Mouse (Mus musculus): Measurements from ENCODE around the gene Scd2.
"Not testable (repeated sequence)": the region's sequence is repeated elsewhere in the genome, so short reads cannot be mapped to it uniquely, and the experiment has no call there.

Gene Scd2

DNA sequence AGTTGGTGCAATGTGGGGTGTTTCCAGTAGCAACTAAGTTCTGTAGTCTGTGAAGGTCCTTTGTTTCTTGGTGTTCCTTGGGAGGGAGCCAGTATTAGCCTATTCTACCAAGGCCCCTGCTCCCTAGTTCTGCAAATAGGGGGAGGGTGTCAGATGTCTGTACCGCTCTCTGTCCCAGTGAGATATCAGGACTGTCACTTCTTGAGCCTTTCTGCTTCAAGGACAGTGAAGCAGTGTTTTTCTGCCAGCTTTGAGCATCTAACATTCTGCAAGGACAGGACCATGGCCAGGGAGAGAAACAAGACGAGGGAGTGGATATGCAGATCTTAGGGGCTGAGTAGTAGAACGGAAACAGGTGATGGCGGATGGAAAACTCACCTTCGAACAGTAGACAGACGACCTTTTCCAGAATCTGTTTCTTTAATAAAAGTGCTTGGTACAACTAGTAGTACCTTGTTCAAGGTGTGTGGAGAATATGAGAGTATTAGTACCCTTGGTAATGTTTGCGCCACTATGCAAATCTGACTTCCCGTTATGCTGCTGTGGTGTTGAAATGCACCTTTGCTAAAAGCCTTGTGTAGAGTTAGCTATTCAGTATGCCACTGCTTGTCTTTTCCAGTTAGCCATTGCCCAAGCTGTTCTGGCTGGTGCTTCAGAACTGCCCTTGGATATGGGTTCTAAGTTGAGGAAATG, 3.7 kb downstream of the Scd2 start:
- DNase-seq (ENCODE audit: low read depth, low spot score) = no peak

DNA sequence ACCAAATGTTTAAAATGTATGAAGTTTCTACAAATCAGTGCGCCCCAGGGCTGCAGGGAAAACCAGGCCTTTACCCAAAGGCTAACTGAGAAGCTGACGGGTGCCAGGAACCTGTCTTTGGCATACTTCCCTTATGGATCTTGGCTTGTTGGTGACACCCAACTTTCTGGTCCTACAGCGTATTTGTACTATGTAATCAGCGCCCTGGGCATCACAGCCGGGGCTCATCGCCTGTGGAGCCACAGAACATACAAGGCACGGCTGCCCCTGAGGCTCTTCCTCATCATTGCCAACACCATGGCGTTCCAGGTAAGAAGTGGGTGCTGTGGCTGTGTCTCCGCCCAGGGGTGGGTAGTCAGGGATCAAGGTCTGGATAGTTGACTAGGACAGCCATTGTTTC, 4.4 kb downstream of the Scd2 start:
- no peak for DNase-seq (ENCODE audit: low read depth, low spot score)

DNA sequence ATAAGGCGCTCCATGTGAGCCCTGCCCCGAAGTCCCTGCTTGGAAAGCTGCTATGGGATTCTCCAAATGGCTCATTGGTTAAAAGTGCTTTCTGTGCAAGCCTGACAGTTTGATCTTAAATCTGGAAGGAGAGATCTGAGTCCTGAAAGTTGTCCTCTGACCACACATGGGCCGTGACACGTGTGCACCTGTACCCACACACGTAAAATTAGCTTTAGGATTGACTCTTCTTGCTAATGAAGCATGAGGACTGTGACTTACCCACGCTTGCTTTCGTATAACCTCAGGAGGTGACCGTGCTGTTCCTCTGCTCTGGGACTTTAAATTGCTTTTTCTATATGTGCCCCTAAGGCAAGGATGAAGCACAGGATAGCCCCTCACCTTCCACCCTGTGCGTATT, 5.6 kb downstream of the Scd2 start:
- no peak for DNase-seq (ENCODE audit: low read depth, low spot score)

DNA sequence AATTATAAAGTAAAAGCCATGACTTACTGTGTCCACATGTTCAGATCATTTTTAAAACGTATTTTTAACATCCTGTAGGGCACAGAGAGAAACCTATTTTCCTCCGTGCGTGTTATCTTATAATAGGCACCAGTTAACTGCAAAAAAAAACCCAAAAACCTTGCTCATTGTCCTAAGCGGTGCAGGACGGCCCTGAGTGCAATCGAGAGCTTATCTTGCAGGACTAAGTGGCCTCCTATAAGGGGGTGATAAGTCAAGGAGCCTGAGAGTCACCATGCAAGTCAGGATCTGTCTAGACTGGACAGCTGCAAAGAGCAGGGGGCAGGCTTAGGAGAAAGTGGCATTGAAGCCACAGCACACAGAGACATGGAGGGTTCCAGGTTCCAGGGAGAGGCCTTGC, 6.4 kb downstream of the Scd2 start:
- no peak for DNase-seq (ENCODE audit: low read depth, low spot score)

DNA sequence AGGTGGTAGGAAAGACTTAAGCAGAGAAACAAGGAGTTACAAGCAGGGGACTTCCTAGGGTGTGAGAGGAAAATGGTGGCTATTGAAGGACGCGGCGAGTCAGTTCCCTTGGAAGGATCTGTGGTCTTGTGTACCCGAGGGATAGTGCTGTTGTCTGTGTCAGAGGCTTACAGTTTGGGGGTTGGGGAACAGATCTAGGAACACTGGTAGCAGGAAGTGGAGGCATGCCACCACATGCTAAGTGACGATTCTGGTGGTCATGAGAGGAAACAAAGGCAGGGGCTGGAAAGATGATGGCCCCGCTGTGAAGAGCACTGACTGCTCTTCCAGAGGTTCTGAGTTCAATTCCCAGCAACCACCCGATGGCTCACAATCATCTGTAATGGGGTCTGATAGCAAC, 7.0 kb downstream of the Scd2 start:
- DNase-seq (ENCODE audit: low read depth, low spot score) = no peak

DNA sequence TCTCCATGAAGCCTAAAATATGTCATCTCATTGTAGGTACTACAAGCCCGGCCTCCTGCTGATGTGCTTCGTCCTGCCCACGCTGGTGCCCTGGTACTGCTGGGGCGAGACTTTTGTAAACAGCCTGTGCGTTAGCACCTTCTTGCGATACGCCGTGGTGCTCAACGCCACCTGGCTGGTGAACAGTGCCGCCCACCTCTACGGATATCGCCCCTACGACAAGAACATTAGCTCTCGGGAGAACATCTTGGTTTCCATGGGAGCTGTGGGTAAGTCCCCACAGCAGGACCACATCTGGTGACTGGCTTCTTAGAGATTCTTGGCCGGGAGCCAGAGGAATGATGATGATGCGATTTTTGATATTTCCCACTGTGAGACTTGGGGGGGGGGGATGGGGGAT, 7.7 kb downstream of the Scd2 start:
- DNase-seq (ENCODE audit: low read depth, low spot score) = no peak

DNA sequence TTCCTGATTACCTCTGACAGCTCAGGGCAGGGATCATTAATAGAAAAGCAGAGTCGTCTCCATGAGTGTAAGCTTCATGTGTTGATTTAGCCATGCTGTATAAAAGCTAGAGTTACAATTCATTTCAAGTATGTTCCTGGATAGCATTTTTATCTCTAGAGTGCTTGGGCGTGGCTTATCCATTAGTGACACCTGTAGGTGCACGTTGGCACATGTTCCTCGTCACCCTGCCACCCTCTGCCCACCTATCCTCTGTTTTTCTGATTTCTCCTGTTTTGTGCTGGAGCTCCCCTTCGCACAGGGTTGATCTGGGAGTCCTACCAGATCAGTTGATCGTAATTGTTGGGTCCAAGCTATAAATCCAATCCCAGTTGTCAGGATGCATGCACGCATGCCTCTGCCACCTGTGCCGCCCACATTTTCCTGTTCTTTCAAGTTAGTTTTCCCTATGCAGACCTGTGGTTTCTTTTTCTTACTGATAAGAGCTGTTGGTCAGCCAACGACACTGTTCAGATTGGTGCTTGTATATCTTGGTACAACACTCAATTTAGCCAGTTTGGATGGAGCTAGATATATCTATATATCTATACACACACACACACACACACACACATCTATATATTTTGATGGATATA, 8.3 kb downstream of the Scd2 start:
- no peak for DNase-seq (ENCODE audit: low read depth, low spot score)

DNA sequence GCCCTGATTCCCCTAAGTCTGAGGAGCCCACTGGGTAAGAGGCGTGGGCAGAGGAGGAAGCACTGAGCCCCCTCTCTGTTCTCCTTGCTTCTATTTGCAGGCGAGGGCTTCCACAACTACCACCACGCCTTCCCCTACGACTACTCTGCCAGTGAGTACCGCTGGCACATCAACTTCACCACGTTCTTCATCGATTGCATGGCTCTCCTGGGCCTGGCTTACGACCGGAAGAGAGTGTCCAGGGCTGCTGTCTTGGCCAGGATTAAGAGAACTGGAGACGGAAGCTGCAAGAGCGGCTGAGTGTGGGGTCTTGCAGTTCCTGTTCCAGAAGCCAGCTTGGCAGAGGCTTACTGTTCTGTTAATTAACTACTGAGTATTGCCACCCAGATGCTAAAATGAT, 9.4 kb downstream of the Scd2 start:
- no peak for DNase-seq (ENCODE audit: low read depth, low spot score)

DNA sequence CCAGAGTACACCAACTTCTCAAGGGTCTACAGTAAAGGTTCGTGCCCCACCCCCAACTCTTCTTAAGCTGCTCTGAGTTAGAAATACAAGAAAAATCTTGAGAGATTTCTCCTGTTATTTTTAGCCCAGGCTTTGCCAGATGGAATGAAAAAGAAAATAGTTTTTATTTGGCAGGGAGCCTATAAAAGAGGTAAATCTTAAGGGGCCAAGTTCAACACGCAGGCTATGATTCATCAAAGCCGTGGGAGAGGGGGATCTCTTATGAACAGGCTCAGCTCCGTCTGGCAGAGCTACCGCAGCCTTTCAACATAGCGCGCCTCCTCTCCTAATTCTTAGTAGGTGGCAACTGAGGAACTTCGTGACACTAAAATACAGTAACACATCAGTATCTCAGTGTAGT, 10.0 kb downstream of the Scd2 start:
- no peak for DNase-seq (ENCODE audit: low read depth, low spot score)

DNA sequence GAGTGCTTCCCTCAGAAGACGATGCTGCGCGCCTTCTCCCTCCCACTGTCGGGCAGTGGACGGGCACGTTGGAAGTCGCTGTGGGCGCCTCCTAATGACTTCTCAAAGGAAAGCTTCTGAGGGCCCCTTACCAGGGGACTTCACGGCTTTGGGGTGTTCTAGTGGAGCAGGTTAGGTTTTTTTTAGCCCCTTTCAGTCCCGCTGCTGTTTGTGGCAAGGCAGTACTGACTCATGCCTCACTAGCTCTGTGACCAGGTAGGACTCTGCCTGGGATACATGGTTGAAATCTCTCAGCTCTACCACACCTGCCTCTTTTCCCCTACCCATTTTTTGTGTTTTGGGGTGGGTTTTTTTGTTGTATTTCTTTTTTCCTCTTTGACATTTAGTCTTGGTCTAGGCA, 10.9 kb downstream of the Scd2 start:
- DNase-seq (ENCODE audit: low read depth, low spot score) = no peak

DNA sequence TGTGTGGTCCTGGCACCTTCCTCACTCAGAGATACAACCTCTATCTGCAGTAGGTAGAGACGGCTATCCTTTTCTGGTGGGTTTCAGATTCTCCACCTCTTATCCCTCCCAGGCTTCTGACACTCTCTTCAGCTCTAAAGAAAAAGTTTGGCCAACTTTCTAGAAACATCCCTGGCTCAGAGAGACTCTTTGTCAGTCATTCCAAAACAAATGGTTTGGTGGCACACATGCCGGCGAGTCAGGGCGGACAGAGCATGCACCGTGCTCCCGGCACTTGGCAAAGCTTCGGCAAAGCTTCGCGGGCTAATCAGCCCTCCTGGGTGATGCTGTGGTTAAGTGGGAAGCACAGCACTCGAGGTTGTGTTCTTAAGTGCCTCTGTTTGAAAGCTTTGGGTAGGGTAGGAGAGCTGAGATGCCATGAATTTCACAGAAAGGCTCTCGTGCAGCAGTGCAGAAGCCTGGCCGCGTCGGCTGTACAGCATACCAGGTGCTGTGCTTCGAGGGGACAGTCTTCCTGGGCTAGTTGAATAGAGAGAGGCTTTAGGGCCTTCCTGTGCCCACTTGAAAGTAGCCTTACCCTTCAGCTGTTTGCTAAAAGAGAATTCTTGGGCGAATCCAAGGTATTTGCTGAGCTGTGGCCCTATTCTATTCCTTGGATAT, 11.5 kb downstream of the Scd2 start:
- no peak for DNase-seq (ENCODE audit: low read depth, low spot score)

DNA sequence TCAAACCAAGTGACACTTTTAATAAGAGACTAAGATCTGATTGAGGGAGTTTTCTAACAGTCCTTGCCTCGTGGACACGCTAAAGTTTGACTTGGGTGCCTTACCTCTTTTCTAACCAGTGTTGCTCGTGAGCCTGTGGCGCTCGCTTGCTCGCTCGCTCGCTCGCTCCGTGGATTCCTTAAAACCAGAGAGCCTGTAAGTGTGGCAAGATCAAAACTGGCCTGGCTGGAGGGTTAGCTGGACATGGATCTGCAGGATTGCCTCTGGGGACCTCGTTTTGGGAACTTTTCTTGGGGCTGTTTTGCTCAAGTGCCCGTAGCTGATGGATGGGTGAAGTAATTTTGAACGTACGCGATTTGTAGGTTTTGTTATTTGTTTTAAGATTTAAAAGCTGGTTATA, 12.2 kb downstream of the Scd2 start:
- no peak for DNase-seq (ENCODE audit: low read depth, low spot score)

DNA sequence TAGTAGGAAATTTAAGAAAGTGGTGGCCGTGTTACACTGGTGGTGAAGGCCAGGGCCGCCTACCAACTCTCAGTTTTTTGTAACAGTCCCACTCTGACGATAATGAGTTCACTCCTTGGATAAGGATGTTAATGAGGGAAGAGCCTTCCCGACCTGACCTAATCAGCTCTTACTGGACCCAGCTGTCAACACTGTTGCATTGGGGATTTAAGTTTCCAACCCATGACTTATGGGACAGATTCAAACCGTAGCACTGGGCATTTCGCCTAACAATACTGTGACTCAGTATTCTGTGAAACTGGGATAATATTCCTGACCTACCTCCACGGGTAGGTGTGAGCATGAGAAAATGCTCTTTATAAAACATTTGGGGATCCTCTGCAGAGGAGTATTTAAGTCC, 12.7 kb downstream of the Scd2 start:
- no peak for DNase-seq (ENCODE audit: low read depth, low spot score)

DNA sequence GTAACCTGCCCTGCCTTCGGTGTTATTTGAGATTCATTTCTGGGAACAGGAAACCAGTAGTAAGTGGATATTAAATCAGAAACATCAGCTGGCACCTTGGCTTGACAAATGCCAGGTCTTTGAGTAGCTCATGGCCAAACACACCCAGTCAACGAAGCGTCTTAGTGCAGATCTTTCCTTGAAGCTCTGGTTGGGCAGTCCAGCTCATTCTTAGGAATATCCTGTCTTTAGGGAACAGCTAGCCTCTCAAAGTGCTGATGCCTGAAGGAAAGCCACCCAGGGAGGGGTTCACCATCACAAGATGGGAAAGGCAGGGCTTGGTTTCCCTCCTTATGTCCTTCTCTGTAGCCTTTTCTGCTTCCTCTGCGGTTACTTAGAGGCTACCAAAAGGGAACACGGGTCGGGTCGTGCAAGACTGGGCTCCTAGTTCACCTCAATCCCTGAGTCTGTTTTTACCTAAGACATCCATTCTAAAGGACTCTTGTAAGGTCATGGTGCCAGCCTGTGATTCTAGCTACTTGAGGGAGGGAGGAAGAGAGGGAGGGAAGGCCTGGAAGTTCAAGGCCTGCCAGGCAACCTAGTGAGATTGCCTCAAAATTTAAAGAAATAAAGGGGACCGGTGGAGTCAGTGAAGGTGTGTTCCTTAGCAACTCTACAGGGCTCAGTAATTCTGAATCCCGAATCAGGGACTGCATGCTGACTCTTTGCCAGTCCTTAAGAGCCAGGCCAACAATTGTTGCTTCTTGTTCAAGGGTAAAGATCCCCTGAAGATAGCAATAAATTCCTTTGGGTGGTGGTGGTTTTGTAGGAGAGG, 13.8 kb downstream of the Scd2 start:
- no peak for DNase-seq (ENCODE audit: low read depth, low spot score)

DNA sequence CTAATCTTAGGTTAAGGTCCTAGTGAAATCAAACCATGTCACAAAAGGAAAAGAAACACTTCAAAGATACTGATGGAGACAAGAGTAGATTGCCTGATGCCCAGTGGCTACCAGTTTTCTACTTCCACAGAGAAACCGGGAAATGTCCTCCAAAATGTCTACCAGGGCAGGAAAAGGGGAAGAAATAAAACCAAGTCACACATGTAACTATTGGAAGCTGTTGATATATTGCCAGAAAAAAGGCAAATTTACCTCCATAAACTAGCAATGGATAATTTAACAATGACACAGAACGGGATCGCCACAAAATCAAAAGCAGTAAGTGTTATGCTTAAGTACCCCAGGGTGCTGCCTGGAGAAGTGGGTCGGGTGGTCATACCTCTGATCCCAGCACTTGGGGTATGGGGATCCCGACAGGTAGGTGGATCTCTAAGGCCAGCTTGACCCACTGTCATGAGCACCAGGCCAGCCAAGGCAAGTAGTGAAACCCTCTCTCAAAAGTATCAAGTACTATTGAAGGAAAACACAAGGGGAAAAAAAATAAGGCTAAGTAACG, 14.5 kb downstream of the Scd2 start:
- no peak for DNase-seq (ENCODE audit: low read depth, low spot score)

DNA sequence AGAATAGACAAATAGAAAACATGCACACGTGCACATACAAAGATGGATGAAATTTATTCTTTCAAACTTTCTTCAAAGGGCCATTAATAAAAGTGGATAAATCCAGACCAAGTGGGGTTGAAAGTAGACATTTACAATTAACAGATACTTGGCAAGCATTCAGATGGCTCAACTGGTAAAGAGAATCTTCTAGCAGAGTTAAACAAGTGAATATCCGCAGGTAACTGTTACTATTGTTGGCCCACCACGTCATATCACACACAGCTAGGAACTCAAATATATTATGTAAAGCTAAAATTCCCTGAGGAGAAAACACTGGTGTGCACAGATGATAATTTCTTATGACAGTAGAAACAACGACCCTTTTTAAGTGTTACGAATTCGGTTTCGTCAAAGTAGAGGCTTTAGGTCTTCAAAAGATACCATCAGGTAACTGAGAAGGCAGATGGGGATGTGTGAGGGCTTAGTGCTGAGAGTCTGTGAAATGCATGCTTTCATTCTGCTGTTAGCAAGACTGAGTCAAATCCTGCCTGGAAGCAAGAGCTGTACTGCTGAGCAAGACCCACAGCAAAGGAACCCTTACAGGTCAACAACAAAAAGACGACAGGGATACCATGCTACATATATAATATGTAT, 15.3 kb downstream of the Scd2 start:
- no peak for DNase-seq (ENCODE audit: low read depth, low spot score)

DNA sequence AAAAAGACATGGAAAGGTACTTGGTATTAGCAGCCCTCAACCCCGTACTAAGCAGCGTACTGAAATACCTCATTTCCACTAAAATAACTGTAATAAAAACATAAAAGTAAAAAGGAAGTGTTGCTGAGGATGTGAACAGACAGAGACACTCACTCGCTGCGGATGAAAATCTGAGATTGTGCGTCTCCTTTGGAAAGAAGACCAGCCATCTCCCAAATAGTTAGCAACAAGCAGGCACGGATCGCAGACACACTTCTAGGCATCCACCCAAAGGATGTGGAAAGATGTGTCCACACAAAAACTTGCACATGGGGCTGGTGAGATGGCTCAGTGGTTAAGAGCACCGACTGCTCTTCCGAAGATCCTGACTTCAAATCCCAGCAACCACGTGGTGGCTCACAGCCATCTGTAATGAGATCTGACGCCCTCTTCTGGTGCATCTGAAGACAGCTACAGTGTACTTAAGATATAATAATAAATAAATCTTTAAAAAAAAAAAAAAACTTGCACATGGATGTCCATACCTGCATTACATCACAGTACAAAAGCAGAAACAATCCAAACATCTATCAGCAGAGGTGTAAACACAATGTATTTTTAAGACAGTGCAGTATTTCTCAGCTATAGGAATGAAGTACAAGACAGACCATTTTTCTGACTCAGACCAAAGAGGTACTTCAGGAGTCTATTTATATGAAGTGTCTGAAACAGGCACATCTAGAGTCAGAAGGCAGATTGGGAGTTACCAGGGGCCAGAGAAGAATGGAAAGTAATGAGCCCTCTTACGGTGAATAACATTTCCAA, 16.1 kb downstream of the Scd2 start:
- no peak for DNase-seq (ENCODE audit: low read depth, low spot score)

DNA sequence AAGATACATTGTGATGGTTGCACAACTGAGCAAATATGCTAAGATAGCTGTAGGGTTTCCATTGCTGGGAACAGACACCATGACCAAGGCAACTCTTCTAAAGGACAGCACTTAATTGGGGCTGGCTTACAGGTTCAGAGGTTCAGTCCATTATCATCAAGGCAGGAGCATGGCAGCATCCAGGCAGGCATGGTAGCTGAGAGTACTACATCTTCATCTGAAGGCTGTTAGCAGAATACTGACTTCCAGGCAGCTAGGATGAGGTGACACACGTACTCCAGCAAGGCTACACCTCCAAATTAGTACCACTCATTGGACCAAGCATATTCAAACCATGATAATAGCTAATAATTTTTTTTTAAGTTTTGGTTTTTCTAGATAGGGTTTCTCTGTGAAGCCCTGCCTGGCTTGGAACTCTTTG, 16.7 kb downstream of the Scd2 start:
- not testable (repeated sequence) for DNase-seq (ENCODE audit: low read depth, low spot score)

DNA sequence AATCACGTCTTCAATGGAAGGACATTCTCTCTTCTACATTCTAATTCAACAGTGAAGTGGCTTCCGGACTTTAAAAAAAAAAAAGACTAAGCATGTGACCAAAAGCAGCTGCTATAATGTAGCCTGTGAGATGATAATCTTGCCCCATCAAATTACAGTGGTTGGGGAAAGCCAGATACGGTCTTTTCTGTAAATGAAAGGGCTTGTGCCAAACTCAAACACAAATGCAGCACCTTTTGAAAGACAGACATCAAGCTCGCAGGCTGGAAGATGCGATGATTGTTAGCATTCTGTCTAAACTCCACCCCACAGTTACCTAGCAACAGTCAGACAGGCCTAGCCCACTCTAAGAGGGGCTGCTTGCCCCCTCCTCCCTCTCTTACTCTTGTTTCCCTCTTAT, 17.3 kb downstream of the Scd2 start:
- DNase-seq (ENCODE audit: low read depth, low spot score) = no peak

DNA sequence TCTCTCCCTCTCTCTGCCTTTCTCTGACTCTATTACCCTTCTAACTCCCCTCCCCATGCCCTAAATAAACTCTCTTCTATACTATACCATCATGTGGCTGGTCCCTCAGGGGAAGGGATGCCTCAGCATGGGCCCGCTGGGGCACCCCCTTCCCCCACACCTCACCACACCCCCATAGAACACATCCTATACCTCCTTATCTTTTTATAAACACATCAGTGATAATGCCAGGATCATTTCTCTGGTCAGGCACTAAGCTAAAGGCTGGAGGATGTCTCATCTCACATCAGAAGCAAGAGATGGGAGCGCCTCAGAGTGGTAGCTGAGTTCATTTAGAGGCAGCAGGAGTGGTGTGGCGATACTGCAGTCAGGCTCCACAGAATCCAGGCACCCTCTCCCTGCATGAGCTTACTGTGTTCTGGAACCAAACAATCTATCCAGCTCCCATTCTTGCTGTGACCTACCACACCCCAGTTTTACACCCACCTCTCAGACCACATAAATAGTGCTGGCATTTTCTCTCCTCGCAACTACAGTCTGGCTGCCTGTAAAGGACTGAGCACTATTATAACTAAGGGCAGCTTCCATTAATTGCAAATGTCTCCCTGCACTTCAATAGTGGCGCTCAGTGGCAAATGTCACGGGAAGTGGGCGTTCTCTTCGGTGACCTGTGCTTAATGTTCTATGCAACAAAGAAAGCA, 18.0 kb downstream of the Scd2 start:
- no peak for DNase-seq (ENCODE audit: low read depth, low spot score)
